Mouse (Mus musculus) hindbrain, embryonic 10.5 days (tissue): ENCODE measurements around the gene Gm28360. TPM values are rescaled to one million over a fixed set of nuclear protein-coding genes. Genes with fewer than 3 reads are reported as not detected.
"Not testable (repeated sequence)": the region's sequence is repeated elsewhere in the genome, so short reads cannot be mapped to it uniquely, and the experiment has no call there.

ENCODE experiments used
- DNase-seq: peaks from one replicate; pipeline ENCODE4 v3.0.0-alpha.2; 2017; ENCODE audit warnings: low spot score
- H3K27ac ChIP-seq: fragments of 300-500 bp; sonication (generic); 2 replicates; pipeline ENCODE4 v1.5.1; 2016; ENCODE audit warnings: mild to moderate bottlenecking, moderate library complexity
- H3K27me3 ChIP-seq: fragments of 300-500 bp; sonication (generic); 2 replicates; pipeline ENCODE4 v1.6.1; 2016; ENCODE audit warnings: mild to moderate bottlenecking; ENCODE audit not compliant: poor library complexity, insufficient read depth, severe bottlenecking
- H3K36me3 ChIP-seq: fragments of 300-500 bp; sonication (generic); 2 replicates; pipeline ENCODE4 v1.6.1; 2016; ENCODE audit warnings: mild to moderate bottlenecking, moderate library complexity
- H3K4me1 ChIP-seq: fragments of 300-500 bp; sonication (generic); replicated peaks from 2 replicates; pipeline ENCODE4 v1.6.1; 2016; ENCODE audit warnings: mild to moderate bottlenecking
- H3K4me3 ChIP-seq: fragments of 300-500 bp; sonication (generic); 2 replicates; pipeline ENCODE4 v1.5.1; 2016; ENCODE audit warnings: mild to moderate bottlenecking, moderate library complexity
- H3K9me3 ChIP-seq: fragments of 300-500 bp; sonication (generic); 2 replicates; pipeline ENCODE4 v1.6.1; 2016; ENCODE audit warnings: mild to moderate bottlenecking, moderate library complexity
- WGBS: fragments of 180-500 bp; shearing (Covaris S2); methylation state at CpG from one replicate; pipeline ENCODE4 v1.1.7; 2016; 5-methylcytosine and 5-hydroxymethylcytosine counted together
- polyA plus RNA-seq: library from polyadenylated mRNA; unstranded; fragments of >200 nt; fragmentation: Nextera tagmentation; extraction: Ambion mirVana; gene quantifications from 2 replicates; pipeline ENCODE4 v1.2.1, GENCODE M21; 2016

Gm28360 gene
- not detected in 2 replicates for polyA plus RNA-seq

DNA sequence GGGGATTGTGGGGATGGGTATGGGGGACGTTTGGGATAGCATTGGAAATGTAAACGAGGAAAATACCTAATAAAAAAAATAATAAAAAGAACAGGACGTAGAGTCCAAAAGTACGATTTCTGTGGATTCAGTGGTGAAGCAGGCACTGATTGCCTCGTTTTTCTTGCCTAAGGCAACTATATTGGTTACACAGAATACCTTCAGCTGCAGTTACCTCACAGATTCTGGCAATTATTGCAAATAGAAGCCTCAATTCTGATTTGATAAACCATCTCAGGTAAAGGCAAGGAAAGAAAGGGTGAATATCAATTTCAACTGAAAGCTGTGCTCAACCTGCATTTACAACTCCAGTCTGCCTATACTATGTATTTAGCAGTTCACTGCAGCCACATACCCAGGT lies at the start of gene Gm28360:
Gene Gm28360, plus strand, starts transcription at position 301 of the 400 bp plus-strand sequence.
- not testable (repeated sequence) for DNase-seq, H3K9me3 ChIP-seq, H3K27me3 ChIP-seq, H3K4me1 ChIP-seq, H3K36me3 ChIP-seq, H3K27ac ChIP-seq, H3K4me3 ChIP-seq
- WGBS = 73% methylated on average over 5 of the region's 5 CpGs

DNA sequence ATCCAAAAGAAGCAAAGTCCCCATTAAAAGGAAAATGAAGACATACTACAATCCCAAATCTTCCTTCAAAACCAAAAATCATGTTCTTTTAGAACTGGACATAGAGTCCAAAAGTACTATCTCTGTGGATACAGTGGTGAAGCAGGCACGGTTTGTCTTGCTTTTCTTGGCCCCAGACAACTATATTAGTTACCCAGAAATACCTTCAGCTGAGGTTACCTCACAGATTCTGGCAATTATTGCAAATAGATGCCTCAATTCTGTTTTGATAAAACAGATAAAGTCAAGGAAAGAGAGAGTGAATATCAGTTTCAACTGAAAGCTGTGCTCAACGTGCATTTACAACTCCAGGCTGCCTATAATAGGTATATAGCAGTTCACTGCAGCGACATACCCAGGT lies 49.0 kb upstream of the Gm28360 start, which contains the start of gene B020011L13Rik:
Gene B020011L13Rik, plus strand, starts transcription at position 301 of the 400 bp plus-strand sequence.
- not testable (repeated sequence) for H3K36me3 ChIP-seq, H3K4me1 ChIP-seq, H3K27ac ChIP-seq, H3K4me3 ChIP-seq, H3K27me3 ChIP-seq, DNase-seq
- 71% methylated on average over 3 of the region's 3 CpGs for WGBS
- H3K9me3 ChIP-seq = peaks cover 17% of the 10 kb centered on the region; the same call in 1 of the 2 replicates

GRCm38 (mm10) chr1:117816271-117816670 lies 13.6 kb upstream of the Gm28360 start:
- not testable (repeated sequence) for H3K4me1 ChIP-seq, H3K4me3 ChIP-seq, H3K36me3 ChIP-seq, H3K9me3 ChIP-seq, H3K27ac ChIP-seq, H3K27me3 ChIP-seq, DNase-seq

- H3K27me3 ChIP-seq, H3K27ac ChIP-seq, DNase-seq, H3K4me3 ChIP-seq, H3K36me3 ChIP-seq, H3K4me1 ChIP-seq: not testable (repeated sequence)
- WGBS = 90% methylated on average over 3 of the region's 3 CpGs
- H3K9me3 ChIP-seq = peaks cover 18% of the 10 kb centered on the region
These were observed 21.8 kb downstream of the Gm28360 start for GRCm38 (mm10) chr1:117851718-117852117.

Other genes starting within 250 kb of the Gm28360 start
- not detected in 2 replicates for gene Gm28363, start 132.9 kb upstream of the Gm28360 start, polyA plus RNA-seq
- not detected in 2 replicates for gene B020011L13Rik, start 48.9 kb upstream of the Gm28360 start, polyA plus RNA-seq
- not detected in 2 replicates for gene Gm28168, start 97.9 kb downstream of the Gm28360 start, polyA plus RNA-seq
- gene Gm7145, start 135.9 kb downstream of the Gm28360 start, polyA plus RNA-seq = not detected in 2 replicates